Mouse (Mus musculus): ENCODE results near the gene Galnt17. TPM values are rescaled to one million over a fixed set of nuclear protein-coding genes. Genes with fewer than 3 reads are reported as not detected.

The Galnt17 gene
- polyA plus RNA-seq, 1 experiment from 2014 or later, result 1.1 TPM

DNA sequence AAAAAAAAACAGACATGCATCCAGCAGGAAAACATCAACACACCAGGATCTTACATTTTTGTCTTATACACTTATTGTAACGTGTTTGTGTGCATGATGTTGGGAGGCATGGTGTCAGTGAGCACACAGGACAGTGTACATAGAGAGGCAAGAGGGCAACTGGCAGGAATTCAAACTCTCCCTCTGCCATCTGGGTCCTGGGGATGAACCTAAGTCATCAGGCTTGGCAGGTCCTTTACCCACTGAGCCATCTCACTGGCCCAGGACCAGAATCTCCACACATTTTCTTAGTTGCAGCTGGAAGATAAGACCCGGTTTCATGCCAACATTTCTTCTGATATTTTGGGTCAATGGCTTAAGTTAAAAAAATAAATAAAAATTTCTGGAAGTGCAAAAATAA lies 329.4 kb downstream of the Galnt17 start:
- no peak overlapping the region for H3K9ac ChIP-seq
- ATAC-seq (replicated peaks; ENCODE audit: insufficient number of reproducible peaks, insufficient read depth, low FRiP score, low read depth), result no peak

DNA sequence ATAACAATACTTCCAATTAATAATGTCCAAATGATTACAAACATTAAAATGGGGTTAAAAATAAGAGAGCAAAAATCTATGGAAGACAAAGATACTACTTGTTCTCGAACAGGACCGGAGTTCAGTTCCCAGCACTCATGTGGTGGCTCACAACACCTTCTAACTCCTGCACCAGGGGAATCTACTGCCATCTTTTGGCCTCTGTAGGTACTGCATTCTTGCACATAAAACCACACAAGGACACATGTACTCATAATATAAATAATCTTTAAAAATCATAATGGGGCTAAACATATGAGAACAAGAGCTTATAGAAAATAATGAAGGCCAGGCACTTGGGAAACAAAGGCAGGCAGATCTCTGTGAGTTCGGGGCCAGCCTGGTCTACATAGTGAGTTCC lies 330.3 kb downstream of the Galnt17 start:
- no peak overlapping the region for H3K4me3 ChIP-seq
- WGBS, result 88% methylated on average over 3 of the region's 3 CpGs
- H3K4me1 ChIP-seq (replicated peaks), result no peaks in the 10 kb centered on the region
- H3K4me2 ChIP-seq, result no peak overlapping the region
- H3K27me3 ChIP-seq, result no peaks in the 10 kb centered on the region
- H3K36me3 ChIP-seq, result no peaks in the 10 kb centered on the region
- no peak for ATAC-seq (replicated peaks; ENCODE audit: insufficient number of reproducible peaks, insufficient read depth, low FRiP score, low read depth)
- H3K9me3 ChIP-seq (replicated peaks), result no peaks in the 10 kb centered on the region
- H3K9ac ChIP-seq, result no peak overlapping the region
- no peak overlapping the region for H3K27ac ChIP-seq

More for the DNA sequence above, 329.4 kb downstream of the Galnt17 start:
- 61% methylated on average over 2 of the region's 2 CpGs for WGBS
- H3K9me3 ChIP-seq (replicated peaks), result no peaks in the 10 kb centered on the region
- no peak overlapping the region for H3K4me2 ChIP-seq
- no peaks in the 10 kb centered on the region for H3K36me3 ChIP-seq
- no peaks in the 10 kb centered on the region for H3K27me3 ChIP-seq
- no peak overlapping the region for H3K27ac ChIP-seq
- no peak overlapping the region for H3K4me3 ChIP-seq
- no peaks in the 10 kb centered on the region for H3K4me1 ChIP-seq (replicated peaks)

DNA sequence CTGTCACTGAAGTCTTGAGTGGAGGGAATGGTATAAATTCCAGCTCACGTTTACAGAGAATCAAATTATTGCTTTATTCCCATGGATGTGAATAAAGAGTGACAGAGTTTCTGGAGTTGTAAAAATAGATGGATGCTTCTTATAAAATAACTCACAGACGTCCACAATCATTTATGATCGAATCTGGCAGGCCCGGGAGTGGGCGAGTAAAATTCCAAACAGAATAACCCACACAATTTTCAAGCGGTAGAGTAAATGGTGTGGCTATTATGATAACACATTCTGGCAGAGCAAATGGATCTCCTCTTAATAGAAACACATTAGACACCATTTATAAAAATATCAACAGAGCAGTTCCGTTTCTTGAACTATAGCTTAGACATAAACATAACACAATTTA lies 355.9 kb downstream of the Galnt17 start:
- Histone ChIP-seq H3K4me1 (replicated peaks) (no peaks in the 10 kb centered on the region), H3K27me3 (no peaks in the 10 kb centered on the region), H3K27ac (no peak overlapping the region), H3K4me2 (no peak overlapping the region), H3K9ac (no peak overlapping the region), H3K4me3 (no peak overlapping the region), H3K9me3 (replicated peaks) (no peaks in the 10 kb centered on the region), H3K36me3 (no peaks in the 10 kb centered on the region)
- no peak for ATAC-seq (replicated peaks; ENCODE audit: insufficient number of reproducible peaks, insufficient read depth, low FRiP score, low read depth)
- WGBS, result 71% methylated on average over 7 of the region's 7 CpGs

DNA sequence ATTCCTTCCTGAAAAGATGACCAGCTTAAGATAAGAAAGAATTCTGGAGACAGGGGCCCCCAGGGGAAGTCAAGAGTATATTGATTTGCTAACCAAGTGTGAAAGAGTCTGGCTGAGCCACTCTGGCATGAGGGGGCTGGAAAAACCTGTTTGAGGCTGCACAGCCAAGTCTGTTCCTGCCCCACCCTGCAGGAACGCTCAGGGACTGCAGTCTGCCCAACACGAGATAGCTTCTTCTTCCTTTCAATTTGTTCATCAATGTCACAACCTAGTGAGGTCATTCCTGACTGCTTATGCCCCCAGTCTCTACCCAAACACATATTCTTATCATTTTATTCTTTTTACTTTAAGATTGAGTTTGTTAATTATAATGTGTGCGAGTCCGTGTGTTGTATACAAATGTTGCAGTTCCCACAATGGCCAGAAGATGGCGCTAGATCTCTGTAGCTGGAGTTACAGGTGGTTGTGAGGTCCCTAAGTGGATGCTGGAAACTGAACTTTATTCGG lies 357.4 kb downstream of the Galnt17 start:
- no peak for ATAC-seq (replicated peaks; ENCODE audit: insufficient number of reproducible peaks, insufficient read depth, low FRiP score, low read depth)
- no peak overlapping the region for H3K27ac ChIP-seq
- 40% methylated on average over 6 of the region's 6 CpGs for WGBS
- no peak overlapping the region for H3K9ac ChIP-seq
- no peak overlapping the region for H3K4me3 ChIP-seq
- no peaks in the 10 kb centered on the region for H3K36me3 ChIP-seq
- H3K4me1 ChIP-seq (replicated peaks), result no peaks in the 10 kb centered on the region
- no peaks in the 10 kb centered on the region for H3K9me3 ChIP-seq (replicated peaks)
- no peaks in the 10 kb centered on the region for H3K27me3 ChIP-seq
- H3K4me2 ChIP-seq, result no peak overlapping the region

DNA sequence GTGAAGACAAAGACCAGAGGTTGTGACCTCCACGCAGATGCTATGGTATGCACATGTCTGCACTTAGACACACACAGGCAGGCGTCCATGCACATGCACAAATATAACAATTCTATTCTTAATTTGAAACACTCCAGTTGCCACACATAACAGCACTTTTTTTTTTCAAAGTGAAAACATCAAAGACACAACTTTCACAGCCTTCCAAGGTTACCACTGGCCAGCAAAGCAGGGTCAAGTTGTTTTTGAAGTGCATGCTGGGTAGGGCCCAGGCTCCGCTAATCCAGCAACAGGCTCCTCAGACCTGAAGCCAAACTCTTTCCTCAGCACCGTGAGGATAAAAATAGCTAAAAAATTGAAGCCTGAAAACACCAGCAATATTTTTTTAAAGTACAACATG lies 357.9 kb downstream of the Galnt17 start:
- Histone ChIP-seq H3K9ac (no peak overlapping the region), H3K4me3 (no peak overlapping the region), H3K27ac (no peak overlapping the region), H3K4me2 (no peak overlapping the region), H3K4me1 (replicated peaks) (no peaks in the 10 kb centered on the region), H3K36me3 (no peaks in the 10 kb centered on the region), H3K9me3 (replicated peaks) (no peaks in the 10 kb centered on the region), H3K27me3 (no peaks in the 10 kb centered on the region)
- WGBS, result 37% methylated on average over 4 of the region's 4 CpGs
- no peak for ATAC-seq (replicated peaks; ENCODE audit: insufficient number of reproducible peaks, insufficient read depth, low FRiP score, low read depth)

DNA sequence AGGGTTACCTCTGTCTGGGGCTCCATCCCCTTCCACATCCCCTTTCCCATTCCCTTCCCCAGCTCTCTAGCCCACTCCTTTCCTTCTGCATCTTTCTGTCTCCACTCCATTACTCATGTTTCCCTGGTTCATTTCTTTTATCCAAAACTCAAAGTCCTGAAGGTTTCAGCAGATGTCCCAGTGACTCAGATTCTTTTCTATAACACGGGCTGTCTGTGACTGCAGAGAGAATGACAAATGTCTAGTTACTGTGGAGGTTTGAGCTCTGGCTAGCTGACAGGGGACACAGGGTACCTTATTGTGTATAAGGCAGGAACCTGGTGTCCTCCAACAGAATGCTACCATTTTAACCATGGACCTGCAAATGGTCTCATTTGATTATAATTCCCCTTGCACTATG lies 358.6 kb downstream of the Galnt17 start:
- no peaks in the 10 kb centered on the region for H3K9me3 ChIP-seq (replicated peaks)
- H3K36me3 ChIP-seq, result no peaks in the 10 kb centered on the region
- no peaks in the 10 kb centered on the region for H3K4me1 ChIP-seq (replicated peaks)
- no peak overlapping the region for H3K27ac ChIP-seq
- 56% methylated on average over 1 of the region's 1 CpGs for WGBS
- H3K9ac ChIP-seq, result no peak overlapping the region
- H3K4me2 ChIP-seq, result no peak overlapping the region
- H3K27me3 ChIP-seq, result no peaks in the 10 kb centered on the region
- no peak for ATAC-seq (replicated peaks; ENCODE audit: insufficient number of reproducible peaks, insufficient read depth, low FRiP score, low read depth)
- H3K4me3 ChIP-seq, result no peak overlapping the region

DNA sequence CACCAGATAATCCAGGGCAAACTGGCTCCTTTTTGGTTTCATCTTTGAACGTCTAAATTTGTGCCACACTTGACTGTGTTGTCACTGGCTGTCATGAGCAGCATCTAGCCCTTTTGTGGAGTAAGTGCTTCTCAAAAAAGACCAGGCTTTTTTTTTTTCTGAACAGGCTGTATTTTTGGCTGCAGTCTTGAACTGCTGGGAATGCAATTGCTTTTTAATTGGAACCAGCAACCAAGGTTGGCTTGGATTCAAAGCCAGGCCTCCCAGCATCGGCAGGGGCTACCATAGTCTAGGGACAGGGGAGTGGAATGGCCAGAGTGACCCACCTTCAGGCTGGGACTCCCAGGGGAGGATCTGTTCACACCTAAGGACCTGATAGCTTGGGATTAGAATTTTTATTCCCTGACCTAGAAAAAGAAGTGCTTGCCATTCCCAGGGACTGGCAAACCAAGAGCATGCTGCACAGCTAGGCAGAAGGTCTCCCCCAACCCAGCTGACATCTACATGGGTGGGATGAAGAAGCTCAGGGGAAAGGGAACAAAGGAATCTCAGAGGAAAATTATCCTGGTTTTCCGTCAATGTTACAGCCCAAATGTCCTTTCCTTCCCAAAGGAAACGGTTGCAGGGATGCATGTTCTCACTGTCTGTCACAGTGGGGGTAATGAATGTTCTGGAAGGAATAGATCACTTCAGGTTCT lies 369.2 kb downstream of the Galnt17 start:
- no peak overlapping the region for H3K4me2 ChIP-seq
- WGBS, result 30% methylated on average over 4 of the region's 4 CpGs
- no peak overlapping the region for H3K27ac ChIP-seq

DNA sequence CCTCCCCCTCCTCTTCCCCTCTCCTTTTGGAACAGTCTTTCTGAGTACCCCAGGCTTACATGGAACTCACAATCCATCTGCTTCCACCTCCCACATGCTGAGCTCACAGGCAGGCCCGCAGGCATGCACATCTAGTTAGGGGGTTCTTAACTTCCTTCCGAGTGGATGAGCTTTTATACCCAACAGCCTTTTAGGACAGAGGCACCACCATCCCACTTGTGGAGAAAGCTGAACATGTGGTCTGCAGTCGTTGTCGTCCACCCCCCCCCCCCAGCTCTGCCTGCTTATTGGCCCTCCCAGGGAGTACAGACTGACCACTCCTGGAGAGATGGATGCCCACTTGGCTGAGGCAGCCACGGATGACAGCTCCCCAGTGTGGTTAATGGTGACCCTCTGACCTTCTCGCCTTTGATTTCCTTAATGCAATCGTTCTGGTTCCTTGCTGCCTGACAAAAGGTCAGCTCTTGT lies 370.0 kb downstream of the Galnt17 start:
- H3K4me3 ChIP-seq, result no peak overlapping the region
- no peaks in the 10 kb centered on the region for H3K36me3 ChIP-seq
- WGBS, result 9% methylated on average over 7 of the region's 7 CpGs
- H3K9ac ChIP-seq, result no peak overlapping the region
- no peaks in the 10 kb centered on the region for H3K27me3 ChIP-seq
- H3K4me2 ChIP-seq, result no peak overlapping the region
- H3K4me1 ChIP-seq (replicated peaks), result peaks cover 7% of the 10 kb centered on the region
- ATAC-seq (replicated peaks; ENCODE audit: insufficient number of reproducible peaks, insufficient read depth, low FRiP score, low read depth), result no peak
- H3K9me3 ChIP-seq (replicated peaks), result no peaks in the 10 kb centered on the region
- H3K27ac ChIP-seq, result no peak overlapping the region

More for the DNA sequence above, 369.2 kb downstream of the Galnt17 start:
- H3K9me3 ChIP-seq (replicated peaks), result no peaks in the 10 kb centered on the region
- no peak overlapping the region for H3K9ac ChIP-seq
- no peak overlapping the region for H3K4me3 ChIP-seq
- no peaks in the 10 kb centered on the region for H3K27me3 ChIP-seq
- peak; percentile 62 for ATAC-seq (replicated peaks; ENCODE audit: insufficient number of reproducible peaks, insufficient read depth, low FRiP score, low read depth)
- H3K36me3 ChIP-seq, result no peaks in the 10 kb centered on the region
- H3K4me1 ChIP-seq (replicated peaks), result peaks cover 7% of the 10 kb centered on the region

DNA sequence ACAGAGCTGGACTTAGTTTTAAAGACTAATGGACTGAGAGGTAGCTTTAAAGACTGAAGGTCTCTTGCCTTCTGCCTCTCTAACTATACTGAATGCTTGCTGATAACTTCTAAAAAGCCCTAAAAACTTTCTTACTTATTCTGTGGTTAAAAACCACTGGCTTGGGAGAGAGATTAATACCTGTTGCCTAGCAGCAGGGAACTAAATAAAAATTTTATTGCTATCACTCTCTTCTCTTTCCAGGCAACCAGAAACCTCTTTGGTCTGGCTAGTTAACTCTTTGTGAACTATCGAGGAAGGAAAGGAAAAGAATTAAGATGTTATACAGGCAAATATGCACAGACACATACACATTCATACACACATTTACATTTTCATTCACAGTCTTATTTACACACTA lies 377.3 kb downstream of the Galnt17 start:
- no peak for ATAC-seq (replicated peaks; ENCODE audit: insufficient number of reproducible peaks, insufficient read depth, low FRiP score, low read depth)
- no peak overlapping the region for H3K27ac ChIP-seq
- no peak overlapping the region for H3K4me3 ChIP-seq
- no peaks in the 10 kb centered on the region for H3K36me3 ChIP-seq
- no peaks in the 10 kb centered on the region for H3K27me3 ChIP-seq
- H3K9ac ChIP-seq, result no peak overlapping the region
- H3K9me3 ChIP-seq (replicated peaks), result no peaks in the 10 kb centered on the region
- no peak overlapping the region for H3K4me2 ChIP-seq
- 68% methylated on average over 1 of the region's 1 CpGs for WGBS
- H3K4me1 ChIP-seq (replicated peaks), result 0 out of 2 replicates have a peak, but pooled peaks cover 3% of the 10 kb centered on the region

DNA sequence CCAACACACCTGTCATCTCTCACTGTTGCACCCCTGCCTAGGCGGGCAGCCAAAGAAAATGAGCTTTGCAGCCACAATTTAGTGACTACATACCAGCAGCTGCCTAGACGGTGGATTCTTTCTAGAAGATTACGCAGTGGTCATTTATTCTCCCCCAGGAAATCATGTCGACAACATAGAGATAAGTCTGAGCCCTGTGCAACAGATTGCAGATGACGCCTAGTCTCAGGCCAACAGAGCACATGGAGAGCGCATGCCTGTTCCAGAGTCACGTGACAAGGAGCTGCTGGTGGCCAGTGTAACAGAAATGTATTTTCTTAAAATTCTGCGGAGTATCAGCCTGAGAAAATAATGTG lies 380.5 kb downstream of the Galnt17 start:
- no peak overlapping the region for H3K9ac ChIP-seq
- 44% methylated on average over 8 of the region's 8 CpGs for WGBS
- ATAC-seq (replicated peaks; ENCODE audit: insufficient number of reproducible peaks, insufficient read depth, low FRiP score, low read depth), result peak; percentile 60

DNA sequence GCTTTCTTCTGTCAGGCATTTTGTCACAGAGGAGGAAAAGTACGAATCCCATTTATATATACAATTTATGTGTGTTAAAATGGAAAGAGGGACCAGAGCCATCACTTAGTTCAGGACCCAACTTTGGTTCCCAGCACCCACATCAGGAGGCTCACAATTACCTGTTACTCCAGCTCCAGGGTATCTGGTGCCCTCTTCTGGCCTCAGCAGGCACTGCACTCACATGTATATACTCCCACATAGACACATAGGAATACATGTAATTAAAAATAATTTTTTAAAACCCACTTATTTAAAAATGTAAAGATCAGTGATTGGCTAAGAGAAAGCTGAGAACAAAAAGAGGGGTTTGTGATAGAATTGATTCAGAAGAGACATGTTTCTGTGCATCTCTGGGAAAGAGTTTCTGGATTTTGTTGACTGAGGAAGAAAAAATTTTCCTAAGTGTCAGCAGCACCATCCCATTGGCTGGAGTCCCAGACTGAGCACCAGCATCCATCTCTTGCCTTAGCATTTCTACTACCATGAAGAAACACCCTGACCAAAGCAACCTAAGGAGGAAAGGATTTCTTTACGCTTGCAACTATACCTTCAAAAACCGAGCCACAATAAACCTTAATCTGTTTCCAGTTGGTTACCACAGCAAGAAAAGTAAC lies 381.0 kb downstream of the Galnt17 start:
- Histone ChIP-seq H3K27me3 (no peaks in the 10 kb centered on the region), H3K4me2 (no peak overlapping the region), H3K4me3 (no peak overlapping the region), H3K36me3 (no peaks in the 10 kb centered on the region), H3K4me1 (replicated peaks) (0 out of 2 replicates have a peak, but pooled peaks cover 3% of the 10 kb centered on the region), H3K27ac (peak overlapping the region; percentile 20; the same call in 1 of the 2 replicates), H3K9me3 (replicated peaks) (no peaks in the 10 kb centered on the region), H3K9ac (no peak overlapping the region)
- WGBS, result 62% methylated on average over 3 of the region's 3 CpGs
- ATAC-seq (replicated peaks; ENCODE audit: insufficient number of reproducible peaks, insufficient read depth, low FRiP score, low read depth), result no peak

More for the DNA sequence above, 380.5 kb downstream of the Galnt17 start:
- H3K36me3 ChIP-seq, result no peaks in the 10 kb centered on the region
- peak overlapping the region; percentile 20; the same call in 1 of the 2 replicates for H3K27ac ChIP-seq
- H3K4me3 ChIP-seq, result no peak overlapping the region
- H3K4me1 ChIP-seq (replicated peaks), result 0 out of 2 replicates have a peak, but pooled peaks cover 3% of the 10 kb centered on the region
- H3K4me2 ChIP-seq, result no peak overlapping the region
- no peaks in the 10 kb centered on the region for H3K9me3 ChIP-seq (replicated peaks)
- no peaks in the 10 kb centered on the region for H3K27me3 ChIP-seq
